9 mouse cellular contexts compared by ENCODE assay signal in the genomic region with DNA sequence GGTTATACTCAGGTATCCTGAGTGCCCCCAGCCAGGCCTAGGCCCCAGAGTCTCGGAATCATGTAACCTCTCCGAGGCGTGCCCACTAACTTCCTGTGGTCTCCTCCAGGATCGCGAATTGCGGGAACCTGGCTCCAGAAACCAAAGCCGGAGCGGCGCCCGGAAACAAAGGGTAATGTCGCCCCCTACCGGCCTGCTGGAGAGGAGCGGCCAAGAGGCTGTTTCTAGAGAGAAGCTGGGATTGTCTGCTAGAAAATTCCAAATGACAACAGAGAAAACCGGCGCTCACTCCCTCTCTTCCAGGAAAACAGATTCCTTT. TPM values are rescaled to one million over a fixed set of nuclear protein-coding genes. Genes with fewer than 3 reads are reported as not detected.
DNase-seq lines count a peak whose midpoint lies in the region; ATAC-seq lines count a peak whose summit lies in the region.
"Had no signal": no experiment of that assay in that cellular context is flagged by ENCODE, and none has a peak within 500 bp of the region (broad histone marks: within the 10 kb centered on the region; RNA-seq: fewer than 3 reads in every experiment).

No protein-coding gene starts in this region.

- ATAC-seq in erythroblast, adult 5-6 weeks (replicated peaks; ENCODE audit: low FRiP score, poor library complexity, severe bottlenecking): no peak
- ATAC-seq in megakaryocyte progenitor cell, adult 5-6 weeks (replicated peaks; ENCODE audit: poor library complexity): peak; percentile 64
- ATAC-seq: Patski had no signal

- no peaks in the 10 kb centered on the region for H3K36me3 ChIP-seq in erythroblast, embryonic 14.5 days (ENCODE audit: control insufficient read depth)

- no peaks in the 10 kb centered on the region for H3K9me3 ChIP-seq in erythroblast, embryonic 14.5 days (ENCODE audit: control insufficient read depth, low read length)

- peak overlapping the region; percentile 36 for H3K4me3 ChIP-seq in erythroblast, embryonic 14.5 days (replicated peaks)

- peaks cover 50% of the 10 kb centered on the region for H3K27me3 ChIP-seq in erythroblast, embryonic 14.5 days (ENCODE audit: control insufficient read depth)

- peaks cover 6% of the 10 kb centered on the region for H3K4me1 ChIP-seq in erythroblast, embryonic 14.5 days (ENCODE audit: control insufficient read depth)

- intact Hi-C loops in left cerebral cortex, postnatal 14 days (cut with DNase I): loop anchor here (5.0 kb wide), 3 partner anchors 145 to 575 kb away; no protein-coding TSS in a partner anchor

- DNase-seq in cerebellum, adult 9-10 months: peak; percentile 75
- peak; percentile 27 to 83 for DNase-seq in frontal cortex, adult 2 months (ENCODE audit: extremely low spot score in 1 of 2, low spot score in 1 of 2)
- DNase-seq in induced T-regulatory cell, adult 2 months (ENCODE audit: low read depth): peak; percentile 79
- peak; percentile 64 to 80 for DNase-seq in left cerebral cortex, postnatal 14 days (ENCODE audit: low spot score in 2 of 2)
- DNase-seq in skeletal muscle tissue, adult 2 months (ENCODE audit: low read depth, low spot score): peak; percentile 21

RNA-seq across cellular contexts. Expression of gene Chrnd, which starts 3.4 kb away (rescaled TPM):
- polyA plus RNA-seq in erythroblast, embryonic 14.5 days (2012): not detected in 2 replicates
- not detected in 2 replicates for total RNA-seq in erythroblast, adult 5-6 weeks (2015; ENCODE audit: low replicate concordance)
- not detected in 2 replicates for total RNA-seq in erythroblast, adult 5-6 weeks (2017; ENCODE audit: low replicate concordance)
- not detected in 2 replicates for polyA plus RNA-seq in frontal cortex, adult 2 months (2012; rRNA removed)
- total RNA-seq in left cerebral cortex, postnatal 14 days (2021): not detected
- not detected in 2 replicates for total RNA-seq in megakaryocyte progenitor cell, adult 5-6 weeks (2015)
- total RNA-seq in megakaryocyte progenitor cell, adult 5-6 weeks (2017): not detected in 2 replicates
- polyA plus RNA-seq: Patski had no signal

RNA-seq across cellular contexts. Expression of gene Prss56, which starts 3.9 kb away (rescaled TPM):
- not detected in 2 replicates for polyA plus RNA-seq in erythroblast, embryonic 14.5 days (2012)
- not detected in 2 replicates for total RNA-seq in erythroblast, adult 5-6 weeks (2015; ENCODE audit: low replicate concordance)
- total RNA-seq in erythroblast, adult 5-6 weeks (2017; ENCODE audit: low replicate concordance): not detected in 2 replicates
- polyA plus RNA-seq in frontal cortex, adult 2 months (2012; rRNA removed): 5.0 and 5.2 TPM in 2 replicates
- 1 to 10 TPM; 8.0 to 10.0 TPM for total RNA-seq in left cerebral cortex, postnatal 14 days (2021)
- not detected in 2 replicates for total RNA-seq in megakaryocyte progenitor cell, adult 5-6 weeks (2015)
- not detected in 2 replicates for total RNA-seq in megakaryocyte progenitor cell, adult 5-6 weeks (2017)

RNA-seq across cellular contexts. Expression of gene Chrng, which starts 17.5 kb away (rescaled TPM):
- 0.04 TPM in 1 of 2 replicates, not detected in the other for polyA plus RNA-seq in erythroblast, embryonic 14.5 days (2012)
- total RNA-seq in erythroblast, adult 5-6 weeks (2015; ENCODE audit: low replicate concordance): not detected in 2 replicates
- not detected in 2 replicates for total RNA-seq in erythroblast, adult 5-6 weeks (2017; ENCODE audit: low replicate concordance)
- not detected in 2 replicates for polyA plus RNA-seq in frontal cortex, adult 2 months (2012; rRNA removed)
- total RNA-seq in left cerebral cortex, postnatal 14 days (2021): not detected
- not detected in 2 replicates for total RNA-seq in megakaryocyte progenitor cell, adult 5-6 weeks (2015)
- not detected in 2 replicates for total RNA-seq in megakaryocyte progenitor cell, adult 5-6 weeks (2017)
- polyA plus RNA-seq: Patski had no signal

RNA-seq across cellular contexts. Expression of gene Eif4e2, which starts 26.7 kb away (rescaled TPM):
- 2.5 and 2.6 TPM in 2 replicates for polyA plus RNA-seq in erythroblast, embryonic 14.5 days (2012)
- 16.7 and 21.9 TPM in 2 replicates for total RNA-seq in erythroblast, adult 5-6 weeks (2015; ENCODE audit: low replicate concordance)
- 33.1 and 38.9 TPM in 2 replicates for total RNA-seq in erythroblast, adult 5-6 weeks (2017; ENCODE audit: low replicate concordance)
- polyA plus RNA-seq in frontal cortex, adult 2 months (2012; rRNA removed): 56.6 and 59.9 TPM in 2 replicates
- 10 to 100 TPM; 72.7 to 75.0 TPM for total RNA-seq in left cerebral cortex, postnatal 14 days (2021)
- 79.1 and 84.7 TPM in 2 replicates for total RNA-seq in megakaryocyte progenitor cell, adult 5-6 weeks (2015)
- total RNA-seq in megakaryocyte progenitor cell, adult 5-6 weeks (2017): 160 and 176 TPM in 2 replicates

RNA-seq across cellular contexts. Expression of gene Ecel1, which starts 30.7 kb away (rescaled TPM):
- not detected in 2 replicates for polyA plus RNA-seq in erythroblast, embryonic 14.5 days (2012)
- not detected in 2 replicates for total RNA-seq in erythroblast, adult 5-6 weeks (2015; ENCODE audit: low replicate concordance)
- total RNA-seq in erythroblast, adult 5-6 weeks (2017; ENCODE audit: low replicate concordance): not detected in 2 replicates
- 3.2 and 3.6 TPM in 2 replicates for polyA plus RNA-seq in frontal cortex, adult 2 months (2012; rRNA removed)
- total RNA-seq in left cerebral cortex, postnatal 14 days (2021): 1 to 10 TPM; 1.9 to 7.0 TPM
- not detected in 2 replicates for total RNA-seq in megakaryocyte progenitor cell, adult 5-6 weeks (2015)
- total RNA-seq in megakaryocyte progenitor cell, adult 5-6 weeks (2017): not detected in 2 replicates

Comparison
In these comparisons a context has a peak if more than half of its experiments do, and no peak if none do; other contexts are left out.
1. DNase-seq: peak in every context shown above with its lines; median percentile 79 in induced T-regulatory cell, adult 2 months; 75 in cerebellum, adult 9-10 months; 72 in left cerebral cortex, postnatal 14 days; 55 in frontal cortex, adult 2 months; 21 in skeletal muscle tissue, adult 2 months.
2. RNA of gene Prss56, which starts 3.9 kb away (total RNA-seq): 8.0 to 10.0 TPM in left cerebral cortex, postnatal 14 days; not detected in erythroblast, adult 5-6 weeks and not detected in megakaryocyte progenitor cell, adult 5-6 weeks; every median in the first group is over 4 times any median in the second.